Mouse (Mus musculus): ENCODE measurements around the gene Ybx3. TPM values are rescaled to one million over a fixed set of nuclear protein-coding genes. Genes with fewer than 3 reads are reported as not detected.

Ybx3 gene
- polyA plus RNA-seq, 1 experiment from 2014 or later, result 26.0 TPM

GRCm38 (mm10) chr6:131374594-131375340, 13.5 kb downstream of the Ybx3 start:
- Histone ChIP-seq H3K27me3 (ENCODE audit: control insufficient read depth, insufficient read depth, low read length) (no peaks in the 10 kb centered on the region), H3K36me3 (ENCODE audit: control insufficient read depth, insufficient read depth, low read length) (peaks cover 6% of the 10 kb centered on the region), H3K4me2 (ENCODE audit: low read depth, low read length) (no peak overlapping the region), H3K9me3 (ENCODE audit: control insufficient read depth, low read length) (no peaks in the 10 kb centered on the region), H3K4me1 (ENCODE audit: control insufficient read depth, insufficient read depth, low read length) (no peaks in the 10 kb centered on the region), H3K27ac (ENCODE audit: low read depth, low read length) (no peak overlapping the region), H3K4me3 (ENCODE audit: low read depth, low read length) (no peak overlapping the region), H3K9ac (replicated peaks; ENCODE audit: low read depth, low read length) (no peak overlapping the region)
- ATAC-seq (ENCODE audit: low read depth), result no peak
- 95% methylated on average over 13 of the region's 13 CpGs for WGBS

DNA sequence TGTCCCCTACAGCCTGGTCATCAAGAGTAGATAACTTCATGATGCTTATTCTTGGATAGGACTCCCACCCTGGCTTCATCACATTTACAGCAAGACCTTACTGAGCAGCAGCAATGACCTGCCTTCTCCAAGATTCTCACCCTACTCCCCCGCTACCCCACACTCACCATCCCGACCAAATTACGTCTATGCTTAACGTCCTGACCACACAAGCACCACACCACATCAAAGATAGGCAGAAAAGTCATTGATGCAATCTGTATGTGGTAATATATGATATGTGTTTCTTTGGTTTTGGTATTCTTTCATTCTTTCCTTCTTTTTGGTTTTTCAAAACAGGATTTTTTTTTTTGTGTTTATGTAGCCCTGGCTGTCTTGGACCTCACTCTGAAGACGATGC, 15.1 kb downstream of the Ybx3 start:
- Histone ChIP-seq H3K9ac (replicated peaks; ENCODE audit: low read depth, low read length) (no peak overlapping the region), H3K9me3 (ENCODE audit: control insufficient read depth, low read length) (no peaks in the 10 kb centered on the region), H3K4me2 (ENCODE audit: low read depth, low read length) (no peak overlapping the region), H3K27ac (ENCODE audit: low read depth, low read length) (no peak overlapping the region), H3K4me3 (ENCODE audit: low read depth, low read length) (no peak overlapping the region), H3K27me3 (ENCODE audit: control insufficient read depth, insufficient read depth, low read length) (no peaks in the 10 kb centered on the region), H3K36me3 (ENCODE audit: control insufficient read depth, insufficient read depth, low read length) (peaks cover 9% of the 10 kb centered on the region), H3K4me1 (ENCODE audit: control insufficient read depth, insufficient read depth, low read length) (no peaks in the 10 kb centered on the region)
- ATAC-seq (ENCODE audit: low read depth), result no peak
- WGBS, result 91% methylated on average over 5 of the region's 5 CpGs

DNA sequence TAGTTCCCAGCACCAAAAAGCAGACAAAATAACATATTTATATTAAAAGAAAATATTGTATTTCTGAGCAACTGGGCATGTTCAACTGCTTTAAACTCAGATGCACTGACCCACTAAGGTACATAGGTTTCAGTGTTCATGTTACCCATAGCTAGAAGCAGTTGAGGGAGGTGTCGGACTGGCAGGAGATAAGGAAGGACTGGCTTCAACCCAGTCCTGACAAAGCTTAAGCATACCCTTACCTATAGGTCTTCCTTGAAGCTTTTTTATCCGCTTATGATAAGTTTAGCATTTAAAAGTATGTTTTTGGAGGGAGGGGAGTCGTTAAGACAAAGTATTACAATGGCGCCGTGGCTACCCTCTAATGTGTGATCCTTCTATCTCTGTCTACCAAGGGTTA, 17.5 kb downstream of the Ybx3 start:
- Histone ChIP-seq H3K4me2 (ENCODE audit: low read depth, low read length) (no peak overlapping the region), H3K27me3 (ENCODE audit: control insufficient read depth, insufficient read depth, low read length) (no peaks in the 10 kb centered on the region), H3K36me3 (ENCODE audit: control insufficient read depth, insufficient read depth, low read length) (peaks cover 12% of the 10 kb centered on the region), H3K27ac (ENCODE audit: low read depth, low read length) (no peak overlapping the region), H3K9me3 (ENCODE audit: control insufficient read depth, low read length) (no peaks in the 10 kb centered on the region), H3K4me1 (ENCODE audit: control insufficient read depth, insufficient read depth, low read length) (no peaks in the 10 kb centered on the region), H3K9ac (replicated peaks; ENCODE audit: low read depth, low read length) (no peak overlapping the region), H3K4me3 (ENCODE audit: low read depth, low read length) (no peak overlapping the region)
- 98% methylated on average over 5 of the region's 5 CpGs for WGBS
- no peak for ATAC-seq (ENCODE audit: low read depth)

GRCm38 (mm10) chr6:131369866-131370616, 18.2 kb downstream of the Ybx3 start:
- Histone ChIP-seq H3K36me3 (ENCODE audit: control insufficient read depth, insufficient read depth, low read length) (peaks cover 12% of the 10 kb centered on the region), H3K27ac (ENCODE audit: low read depth, low read length) (no peak overlapping the region), H3K27me3 (ENCODE audit: control insufficient read depth, insufficient read depth, low read length) (no peaks in the 10 kb centered on the region), H3K4me3 (ENCODE audit: low read depth, low read length) (no peak overlapping the region), H3K9me3 (ENCODE audit: control insufficient read depth, low read length) (no peaks in the 10 kb centered on the region), H3K9ac (replicated peaks; ENCODE audit: low read depth, low read length) (no peak overlapping the region), H3K4me2 (ENCODE audit: low read depth, low read length) (no peak overlapping the region), H3K4me1 (ENCODE audit: control insufficient read depth, insufficient read depth, low read length) (no peaks in the 10 kb centered on the region)
- ATAC-seq (ENCODE audit: low read depth), result no peak
- WGBS, result 75% methylated on average over 8 of the region's 8 CpGs

GRCm38 (mm10) chr6:131367101-131367500, 21.2 kb downstream of the Ybx3 start:
- no peaks in the 10 kb centered on the region for H3K4me1 ChIP-seq (ENCODE audit: control insufficient read depth, insufficient read depth, low read length)
- peaks cover 25% of the 10 kb centered on the region for H3K36me3 ChIP-seq (ENCODE audit: control insufficient read depth, insufficient read depth, low read length)
- H3K9me3 ChIP-seq (ENCODE audit: control insufficient read depth, low read length), result no peaks in the 10 kb centered on the region
- no peak overlapping the region for H3K27ac ChIP-seq (ENCODE audit: low read depth, low read length)
- no peak overlapping the region for H3K9ac ChIP-seq (replicated peaks; ENCODE audit: low read depth, low read length)
- 53% methylated on average over 4 of the region's 4 CpGs for WGBS
- no peak overlapping the region for H3K4me2 ChIP-seq (ENCODE audit: low read depth, low read length)
- no peaks in the 10 kb centered on the region for H3K27me3 ChIP-seq (ENCODE audit: control insufficient read depth, insufficient read depth, low read length)
- peak; percentile 72; the same call in 1 of the 2 replicates for ATAC-seq (ENCODE audit: low read depth)
- H3K4me3 ChIP-seq (ENCODE audit: low read depth, low read length), result no peak overlapping the region

GRCm38 (mm10) chr6:131364353-131364752, 23.9 kb downstream of the Ybx3 start:
- no peak for ATAC-seq (ENCODE audit: low read depth)
- Histone ChIP-seq H3K4me1 (ENCODE audit: control insufficient read depth, insufficient read depth, low read length) (no peaks in the 10 kb centered on the region), H3K36me3 (ENCODE audit: control insufficient read depth, insufficient read depth, low read length) (peaks cover 25% of the 10 kb centered on the region), H3K27ac (ENCODE audit: low read depth, low read length) (no peak overlapping the region), H3K9me3 (ENCODE audit: control insufficient read depth, low read length) (no peaks in the 10 kb centered on the region), H3K27me3 (ENCODE audit: control insufficient read depth, insufficient read depth, low read length) (no peaks in the 10 kb centered on the region), H3K4me3 (ENCODE audit: low read depth, low read length) (no peak overlapping the region), H3K4me2 (ENCODE audit: low read depth, low read length) (no peak overlapping the region), H3K9ac (replicated peaks; ENCODE audit: low read depth, low read length) (no peak overlapping the region)
- WGBS, result 95% methylated on average over 2 of the region's 2 CpGs

DNA sequence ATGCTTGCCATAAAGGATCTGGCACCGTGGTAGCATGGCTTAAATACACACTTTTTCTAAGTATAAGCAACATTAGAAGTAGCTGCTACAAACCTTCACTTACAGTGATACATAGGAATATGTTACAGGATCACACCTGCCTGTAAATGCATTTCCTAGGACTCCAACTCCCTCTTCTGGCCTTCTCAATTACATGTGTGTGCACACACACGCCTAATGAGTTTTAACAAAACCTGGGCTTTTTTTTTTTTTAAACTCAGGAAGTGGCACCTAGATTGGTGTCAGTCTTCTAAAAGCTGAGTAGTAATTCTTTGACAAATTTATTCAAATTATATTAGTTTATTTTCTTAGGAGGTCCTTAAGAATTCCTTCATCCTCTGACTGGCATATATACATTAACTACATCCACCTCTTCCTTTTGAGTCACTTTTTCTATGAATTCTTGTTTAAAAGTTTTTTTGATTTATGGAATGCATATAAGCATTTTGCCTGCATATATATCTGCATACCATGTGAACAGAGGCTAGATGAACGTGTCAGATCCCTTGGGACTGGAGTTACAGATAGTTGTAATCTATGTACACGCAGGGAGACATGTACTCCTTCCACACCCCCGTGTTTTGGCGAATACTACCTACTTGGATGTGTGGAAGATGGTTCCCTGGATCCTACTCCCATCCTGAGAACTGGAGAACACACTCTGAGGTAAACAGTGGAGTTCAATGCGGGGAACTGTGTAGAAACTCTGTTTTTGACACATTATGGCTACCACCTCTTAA, 25.1 kb downstream of the Ybx3 start:
- Histone ChIP-seq H3K27ac (ENCODE audit: low read depth, low read length) (no peak overlapping the region), H3K9me3 (ENCODE audit: control insufficient read depth, low read length) (no peaks in the 10 kb centered on the region), H3K9ac (replicated peaks; ENCODE audit: low read depth, low read length) (no peak overlapping the region), H3K4me2 (ENCODE audit: low read depth, low read length) (no peak overlapping the region), H3K36me3 (ENCODE audit: control insufficient read depth, insufficient read depth, low read length) (peaks cover 23% of the 10 kb centered on the region), H3K4me3 (ENCODE audit: low read depth, low read length) (no peak overlapping the region), H3K27me3 (ENCODE audit: control insufficient read depth, insufficient read depth, low read length) (no peaks in the 10 kb centered on the region), H3K4me1 (ENCODE audit: control insufficient read depth, insufficient read depth, low read length) (no peaks in the 10 kb centered on the region)
- WGBS, result 86% methylated on average over 7 of the region's 7 CpGs
- no peak for ATAC-seq (ENCODE audit: low read depth)

DNA sequence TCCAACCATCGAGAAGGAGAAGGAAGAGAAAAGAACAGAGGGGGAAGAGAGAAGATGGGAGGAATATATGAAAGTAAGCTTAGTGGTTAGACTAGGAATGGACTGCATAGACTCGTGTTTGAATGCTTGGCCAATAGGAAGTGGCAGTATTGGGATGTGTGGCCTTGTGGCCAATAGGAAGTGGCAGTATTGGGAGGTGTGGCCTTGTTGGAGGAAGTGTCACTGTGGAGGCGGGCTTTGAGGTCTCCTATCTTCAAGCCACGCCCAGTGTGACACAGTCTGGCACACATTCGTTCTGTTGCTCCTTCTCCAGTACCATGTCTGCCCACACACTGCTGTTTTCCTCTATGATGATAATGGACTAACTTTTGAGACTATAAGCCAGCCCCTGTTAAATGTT, 27.6 kb downstream of the Ybx3 start:
- 76% methylated on average over 5 of the region's 5 CpGs for WGBS

More for the DNA sequence above, 27.6 kb downstream of the Ybx3 start:
- H3K27ac ChIP-seq (ENCODE audit: low read depth, low read length), result no peak overlapping the region
- H3K4me2 ChIP-seq (ENCODE audit: low read depth, low read length), result no peak overlapping the region
- H3K36me3 ChIP-seq (ENCODE audit: control insufficient read depth, insufficient read depth, low read length), result 0 out of 2 replicates have a peak, but pooled peaks cover 13% of the 10 kb centered on the region
- ATAC-seq (ENCODE audit: low read depth), result no peak
- no peaks in the 10 kb centered on the region for H3K4me1 ChIP-seq (ENCODE audit: control insufficient read depth, insufficient read depth, low read length)
- H3K9ac ChIP-seq (replicated peaks; ENCODE audit: low read depth, low read length), result no peak overlapping the region
- H3K4me3 ChIP-seq (ENCODE audit: low read depth, low read length), result no peak overlapping the region
- no peaks in the 10 kb centered on the region for H3K27me3 ChIP-seq (ENCODE audit: control insufficient read depth, insufficient read depth, low read length)
- H3K9me3 ChIP-seq (ENCODE audit: control insufficient read depth, low read length), result no peaks in the 10 kb centered on the region

Measured in neural tube, embryonic 14.5 days (tissue).